Mouse (Mus musculus) Patski (cell line): ENCODE results near the gene Egfl7. TPM values are rescaled to one million over a fixed set of nuclear protein-coding genes. Genes with fewer than 3 reads are reported as not detected.

Source experiments
- ATAC-seq: fragments of 100-300 bp; one replicate; pipeline ENCODE4 v1.8.0; 2021
- CTCF ChIA-PET: fragments of 350-600 bp; sonication (Branson Sonifier 250); formaldehyde crosslinking; loops from one replicate; lab custom pipeline; 2022; ENCODE audit warnings: inconsistent platforms; lab: Charles Lee
- POLR2A ChIA-PET: fragments of 350-600 bp; sonication (Branson Sonifier 250); formaldehyde crosslinking; loops from one replicate; lab custom pipeline; 2022; ENCODE audit warnings: antibody characterized with exemption, inconsistent platforms; lab: Charles Lee
- DNase-seq: peaks from one replicate; pipeline ENCODE4 v3.0.0-alpha.2; 2011; ENCODE audit warnings: low read depth, low spot score
- H3K27me3 ChIP-seq: fragments of 371-371 bp; one replicate; pipeline ENCODE4 v1.5.1; 2021
- CTCF ChIP-seq: fragments of 100-300 bp; IDR thresholded peaks from one replicate; pipeline ENCODE4 v1.5.1; 2021
- in situ Hi-C: fragments of 300-500 bp; cut with MboI; formaldehyde crosslinking; loops from 3 replicates; pipeline ENCODE4 v1.11.1; 2018; ENCODE audit warnings: low pct_unique_long_range_greater_than_20kb, mixed read lengths
- polyA plus RNA-seq: library from polyadenylated mRNA; unstranded; gene quantifications from one replicate; pipeline ENCODE4 v1.2.3, GENCODE M21; 2021

The Egfl7 gene
- polyA plus RNA-seq, 1 experiment from 2014 or later = 9.4 TPM

DNA sequence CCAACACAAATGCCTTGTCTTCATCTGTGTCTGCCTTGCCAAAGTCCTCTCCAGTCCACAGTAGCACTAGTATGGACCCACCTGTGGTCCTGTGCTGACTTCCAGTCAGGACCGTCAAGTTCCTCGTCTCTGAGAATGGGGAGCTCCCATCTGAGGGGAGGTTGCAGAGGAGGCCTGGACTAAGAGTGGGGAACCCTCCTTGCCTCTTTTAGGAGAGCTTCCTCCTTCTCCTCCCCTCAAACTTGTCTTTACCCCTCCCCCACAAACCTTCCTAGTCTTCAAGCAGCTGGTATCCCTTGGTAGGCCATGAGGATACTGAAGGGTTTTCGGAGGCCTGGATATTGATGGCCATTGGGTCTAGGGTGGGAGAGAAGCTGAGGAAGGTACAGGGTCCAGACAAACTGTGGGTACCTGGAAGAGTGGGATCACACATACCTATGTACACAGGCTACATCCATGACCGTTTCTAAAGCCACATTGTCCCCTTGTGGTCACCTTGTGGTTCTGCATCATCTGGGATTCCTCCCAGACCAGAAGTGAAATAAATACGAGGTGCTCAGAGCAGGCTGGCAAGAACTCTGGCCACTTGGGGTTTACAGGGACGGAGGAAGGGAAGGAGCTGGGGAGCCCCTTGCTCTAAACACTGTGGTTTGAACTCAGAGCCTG is 18.3 kb upstream of the Egfl7 start:
- ChIA-PET CTCF (interaction anchor here (0.7 to 2.1 kb wide), 19 partner anchors 8 to 220 kb away, joined by 3 to 13 read pairs (median 3); partner anchors contain the start of genes Inpp5e and Notch1), POLR2A (interaction anchor here (1.2 kb wide), 1 partner anchor 115 kb away, joined by 3 read pairs; no protein-coding TSS in a partner anchor)
- DNase-seq = no peak
- peak; percentile 98 for TF ChIP-seq CTCF
- peak; percentile 37 for ATAC-seq
- in situ Hi-C loops = loop anchor here (5.0 to 10.0 kb wide), 2 partner anchors 109 to 247 kb away; partner anchors contain the start of gene Gpsm1
- H3K27me3 ChIP-seq = peaks cover 4% of the 10 kb centered on the region

DNA sequence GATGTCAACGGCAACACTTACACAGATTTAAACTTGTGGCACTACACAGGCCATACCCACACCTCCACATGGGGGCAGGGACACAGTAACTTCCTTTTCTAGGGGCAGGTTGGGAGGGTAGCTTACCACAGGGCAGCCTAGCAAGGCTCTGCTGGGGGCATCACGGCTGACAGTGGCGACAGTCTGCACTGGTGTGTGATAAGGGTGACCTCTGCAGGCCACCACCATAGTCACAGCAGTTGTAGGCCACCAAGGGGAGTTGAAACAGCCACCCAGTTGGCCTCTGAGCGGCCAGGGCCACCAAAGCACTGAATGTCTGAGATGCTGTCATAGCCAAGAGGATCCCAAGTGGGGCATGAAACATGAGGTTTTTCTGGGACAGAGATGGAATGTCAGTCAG is 13.6 kb upstream of the Egfl7 start:
- in situ Hi-C loops = loop anchor here (10.0 kb wide), 1 partner anchor 251 kb away; the partner anchor contains the start of gene Gpsm1
- DNase-seq = no peak
- ATAC-seq = peak; percentile 14
- ChIA-PET POLR2A (interaction anchor here (0.6 kb wide), 2 partner anchors 147 to 164 kb away, joined by 4 to 5 read pairs; no protein-coding TSS in a partner anchor), CTCF (interaction anchor here (1.2 kb wide), 1 partner anchor 268 kb away, joined by 3 read pairs; no protein-coding TSS in a partner anchor)
- peak; percentile 82 for TF ChIP-seq CTCF
- H3K27me3 ChIP-seq = peaks cover 4% of the 10 kb centered on the region

DNA sequence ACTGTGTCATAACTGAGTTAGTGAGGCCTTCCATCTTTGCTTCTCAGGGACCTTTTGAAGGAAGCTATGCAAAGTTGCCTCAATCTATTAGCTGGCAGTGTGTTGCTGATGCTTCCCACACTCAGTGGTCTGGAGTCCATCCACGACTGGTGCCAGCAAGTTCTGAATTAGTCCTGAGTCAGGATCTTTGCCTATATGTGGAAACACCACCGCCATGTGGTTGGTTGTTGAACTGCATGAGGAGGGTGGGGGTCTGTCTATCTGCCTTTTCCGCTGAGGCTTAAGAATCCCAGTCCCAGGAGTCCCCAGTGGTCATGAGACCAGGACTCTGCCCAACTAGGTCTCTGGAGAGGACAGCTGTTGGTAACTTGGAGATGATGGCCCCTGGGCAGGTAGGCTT is 9.8 kb upstream of the Egfl7 start:
- in situ Hi-C loops = loop anchor here (5.0 kb wide), 1 partner anchor 413 kb away; no protein-coding TSS in a partner anchor
- TF ChIP-seq CTCF = no peak
- no peak for DNase-seq
- H3K27me3 ChIP-seq = no peaks in the 10 kb centered on the region
- ChIA-PET CTCF (interaction anchor here (0.7 to 1.2 kb wide), 4 partner anchors 8 to 161 kb away, joined by 3 read pairs; partner anchors contain the start of genes Inpp5e and Sec16a), POLR2A (no interaction called here)
- no peak for ATAC-seq

DNA sequence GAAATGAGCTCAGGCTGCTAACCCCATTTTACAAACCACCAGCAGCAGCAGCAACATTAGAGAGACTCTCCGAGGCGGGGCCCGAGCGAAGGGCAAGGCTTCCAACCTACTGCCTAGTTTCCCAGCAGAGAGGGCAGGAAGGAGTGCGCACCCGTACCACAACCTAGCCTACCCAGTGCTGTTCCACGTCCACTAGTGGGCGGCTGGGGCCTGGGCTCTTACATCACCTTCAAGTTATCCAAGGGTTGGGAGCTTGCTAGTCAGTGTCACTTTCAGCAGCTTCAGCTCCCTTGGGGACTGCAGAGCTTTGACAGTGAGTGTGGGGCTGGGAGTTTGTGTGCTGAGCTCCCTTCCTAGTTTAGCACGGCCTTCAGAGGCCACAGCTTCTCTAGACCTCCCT is 8.4 kb upstream of the Egfl7 start:
- no peak for ATAC-seq
- H3K27me3 ChIP-seq = no peaks in the 10 kb centered on the region
- CTCF ChIA-PET = no interaction called here
- DNase-seq = no peak
- POLR2A ChIA-PET = no interaction called here
- in situ Hi-C loops = loop anchor here (5.0 kb wide), 1 partner anchor 414 kb away; no protein-coding TSS in a partner anchor
- TF ChIP-seq CTCF = no peak

DNA sequence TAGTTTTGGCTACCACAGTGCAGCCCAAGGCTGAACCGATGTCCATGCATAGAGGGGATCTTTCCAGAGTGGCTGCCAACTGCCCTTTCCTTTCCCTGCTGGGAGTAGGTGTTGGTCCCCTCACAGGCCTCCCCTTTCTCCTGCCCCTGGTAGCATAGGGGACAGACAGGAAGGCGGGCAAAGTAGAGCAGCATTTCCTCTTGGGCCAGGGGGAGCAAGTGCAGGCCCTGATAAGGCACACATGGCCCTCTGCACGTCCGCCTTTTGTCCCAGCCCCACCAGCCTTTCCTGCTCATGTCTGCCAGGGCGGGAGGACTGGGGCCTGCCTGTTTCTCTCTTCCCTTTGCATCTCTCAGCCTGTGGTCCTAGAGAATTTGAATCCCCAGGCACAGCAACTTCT is 8.0 kb upstream of the Egfl7 start:
- H3K27me3 ChIP-seq = no peaks in the 10 kb centered on the region
- CTCF ChIA-PET = no interaction called here
- POLR2A ChIA-PET = no interaction called here
- no peak for TF ChIP-seq CTCF
- DNase-seq = no peak
- no peak for ATAC-seq
- in situ Hi-C loops = loop anchor here (5.0 kb wide), 1 partner anchor 415 kb away; no protein-coding TSS in a partner anchor

DNA sequence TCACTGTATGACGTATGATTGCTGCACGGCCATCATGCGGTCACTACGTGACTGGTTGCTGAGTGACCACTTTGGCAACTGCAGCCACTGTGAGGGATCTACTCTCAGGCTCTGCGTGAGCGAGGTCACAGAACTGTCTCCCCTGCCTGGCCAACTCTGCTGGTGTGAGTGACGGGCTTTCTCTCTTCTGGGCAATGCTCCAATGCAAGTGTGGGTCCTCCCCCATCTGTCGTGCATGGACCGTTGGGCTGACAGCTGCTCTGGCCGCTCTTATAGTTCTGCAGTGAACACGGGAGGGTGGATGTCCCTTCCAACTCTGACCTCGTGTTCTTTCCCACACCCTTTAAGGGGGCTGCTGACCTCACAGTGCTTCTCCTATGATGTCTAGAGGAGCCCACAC is 6.4 kb upstream of the Egfl7 start:
- no peak for TF ChIP-seq CTCF
- in situ Hi-C loops = loop anchor here (5.0 kb wide), 1 partner anchor 416 kb away; no protein-coding TSS in a partner anchor
- ChIA-PET CTCF (no interaction called here), POLR2A (no interaction called here)
- ATAC-seq (no peak), DNase-seq (no peak)
- no peaks in the 10 kb centered on the region for H3K27me3 ChIP-seq

GRCm38 (mm10) chr2:26573807-26574206 is 6.0 kb upstream of the Egfl7 start:
- no peak for DNase-seq

GRCm38 (mm10) chr2:26574862-26575261 is 5.0 kb upstream of the Egfl7 start:
- no peaks in the 10 kb centered on the region for H3K27me3 ChIP-seq
- no peak for TF ChIP-seq CTCF
- in situ Hi-C loops = loop anchor here (5.0 kb wide), 1 partner anchor 418 kb away; no protein-coding TSS in a partner anchor
- DNase-seq = no peak
- ChIA-PET CTCF (no interaction called here), POLR2A (interaction anchor here (0.6 kb wide), 1 partner anchor 30 kb away, joined by 3 read pairs; no protein-coding TSS in a partner anchor)
- no peak for ATAC-seq

More at GRCm38 (mm10) chr2:26573807-26574206, 6.0 kb upstream of the Egfl7 start:
- ChIA-PET CTCF (no interaction called here), POLR2A (no interaction called here)
- TF ChIP-seq CTCF = no peak
- in situ Hi-C loops = loop anchor here (5.0 kb wide), 1 partner anchor 417 kb away; no protein-coding TSS in a partner anchor
- no peaks in the 10 kb centered on the region for H3K27me3 ChIP-seq
- no peak for ATAC-seq

DNA sequence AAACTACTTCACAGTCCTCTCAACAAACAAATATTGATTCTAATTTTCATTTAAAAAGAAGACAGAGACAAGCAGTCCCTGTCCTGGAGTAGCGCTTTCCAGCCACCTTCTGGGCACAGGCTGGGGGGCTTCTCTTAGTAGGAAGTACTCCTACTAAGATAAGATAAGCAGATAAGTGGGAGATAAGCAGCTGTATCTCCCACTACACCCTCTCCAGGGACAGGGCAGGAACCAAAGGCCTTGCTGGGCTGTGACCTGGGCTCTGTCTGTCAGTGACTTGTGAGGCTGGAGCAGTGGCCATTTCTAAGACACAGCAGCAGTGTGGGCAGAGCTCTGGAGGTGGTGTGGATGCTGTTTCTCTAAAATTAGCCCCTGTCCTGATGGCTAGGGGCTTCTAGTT is 4.4 kb upstream of the Egfl7 start:
- no peaks in the 10 kb centered on the region for H3K27me3 ChIP-seq
- ChIA-PET CTCF (no interaction called here), POLR2A (interaction anchor here (0.6 kb wide), 1 partner anchor 29 kb away, joined by 3 read pairs; no protein-coding TSS in a partner anchor)
- no peak for ATAC-seq
- DNase-seq = no peak
- no peak for TF ChIP-seq CTCF
- in situ Hi-C loops = no loop called here

GRCm38 (mm10) chr2:26575865-26576264 is 3.9 kb upstream of the Egfl7 start:
- ChIA-PET POLR2A (no interaction called here), CTCF (no interaction called here)
- H3K27me3 ChIP-seq = no peaks in the 10 kb centered on the region
- DNase-seq (no peak), ATAC-seq (no peak)
- in situ Hi-C loops = no loop called here
- no peak for TF ChIP-seq CTCF
